Mouse (Mus musculus): ENCODE results near the gene Ankrd53. TPM values are rescaled to one million over a fixed set of nuclear protein-coding genes. Genes with fewer than 3 reads are reported as not detected.
"Not testable (repeated sequence)": the region's sequence is repeated elsewhere in the genome, so short reads cannot be mapped to it uniquely, and the experiment has no call there.

Gene Ankrd53
- total RNA-seq, 2 experiments from 2014 or later = not detected

DNA sequence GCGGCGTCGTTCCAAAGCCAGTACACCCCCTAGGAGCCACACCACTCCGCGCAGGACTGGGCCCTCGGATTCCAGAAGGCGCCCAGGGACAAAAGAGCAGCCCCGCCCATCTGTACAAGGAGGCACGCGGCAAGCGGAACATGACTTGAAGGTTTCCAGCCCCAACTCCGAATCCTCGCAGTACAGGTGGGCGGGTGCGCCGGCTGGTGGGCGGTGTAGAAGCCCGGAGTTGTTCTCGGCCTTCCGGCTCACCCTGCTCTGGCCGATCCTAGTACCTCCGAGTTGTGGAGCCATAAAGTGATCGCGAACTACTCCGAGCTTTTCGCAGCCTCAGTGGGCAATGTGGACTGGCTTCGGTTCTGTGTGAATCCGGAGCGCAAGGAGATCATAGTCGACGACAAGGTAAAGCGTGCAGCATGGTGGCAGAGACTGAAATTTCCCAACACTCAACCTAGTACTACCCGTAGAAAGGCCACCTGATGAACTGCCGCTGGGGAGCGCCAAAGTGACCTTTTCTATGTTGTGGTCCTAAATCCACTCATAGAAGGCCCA lies 512 bp downstream of the Ankrd53 start:
- DNase-seq = peak; percentile 20 to 41
- intact Hi-C loops (cut with DNase I) = no loop called here

DNA sequence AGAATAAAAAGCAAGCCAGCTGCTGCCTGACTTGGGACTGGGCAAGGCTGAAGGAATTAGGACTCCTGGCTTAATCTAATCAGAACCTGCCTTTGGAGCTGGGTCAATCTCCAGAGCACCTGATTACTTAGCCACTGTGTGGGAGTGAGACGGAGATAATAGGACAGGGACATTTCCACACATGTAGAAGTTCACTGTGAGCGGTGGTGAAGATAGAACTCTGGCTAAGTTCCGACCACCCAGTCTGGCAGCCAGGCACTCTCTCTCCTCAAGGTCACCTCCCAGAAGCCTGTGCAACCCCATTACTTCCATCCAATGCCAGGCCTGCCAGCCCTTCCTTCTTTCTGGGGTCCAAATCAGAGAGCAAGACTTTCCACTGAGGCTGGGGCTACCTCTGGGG lies 4.5 kb downstream of the Ankrd53 start:
- intact Hi-C loops (cut with DNase I) = no loop called here
- DNase-seq = peak; percentile 16 to 19

DNA sequence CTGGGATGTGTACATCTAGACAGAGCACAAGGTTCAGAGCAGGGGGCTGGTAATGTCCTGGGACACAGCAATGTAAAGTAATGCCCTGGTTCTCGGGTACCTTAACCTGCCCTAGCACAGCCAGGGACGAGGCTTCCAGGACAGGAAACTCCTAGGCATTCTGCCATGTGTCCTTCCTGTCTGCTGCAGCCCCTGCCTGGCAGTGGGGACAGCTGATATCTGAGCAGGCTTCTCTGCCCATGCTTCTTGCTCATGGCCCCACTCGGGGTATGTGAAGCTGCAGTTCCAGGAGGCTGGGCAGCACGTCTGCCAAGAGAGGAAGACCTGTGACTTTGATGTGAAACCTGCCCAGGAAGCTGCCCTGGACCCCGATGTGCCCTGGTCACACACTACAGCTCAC lies 6.0 kb downstream of the Ankrd53 start:
- intact Hi-C loops (cut with DNase I) = no loop called here
- DNase-seq = peak; percentile 15 to 21

DNA sequence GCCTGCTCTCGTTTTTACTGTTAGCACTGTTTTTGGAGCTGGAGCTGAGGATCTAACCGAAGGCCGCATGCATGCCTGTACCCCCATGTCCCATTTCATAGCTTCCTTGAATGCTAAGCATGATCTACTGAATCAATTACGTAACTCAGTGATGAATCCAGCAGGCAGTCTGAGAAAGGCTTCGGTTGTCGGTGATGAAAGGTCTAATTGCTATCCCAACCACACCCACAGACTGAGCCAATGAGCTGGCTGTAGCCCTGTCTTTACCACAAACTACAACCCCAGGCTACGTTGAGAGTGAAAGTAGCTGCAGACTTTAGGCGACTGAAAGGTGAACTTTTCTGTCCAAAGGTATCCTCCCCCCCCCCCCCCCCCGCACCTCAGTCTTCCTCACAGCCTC lies 11.7 kb downstream of the Ankrd53 start:
- DNase-seq = no peak
- intact Hi-C loops (cut with DNase I) = loop anchor here (10.0 kb wide), 1 partner anchor 449 kb away; the partner anchor contains the start of genes Mob1a and Mthfd2

DNA sequence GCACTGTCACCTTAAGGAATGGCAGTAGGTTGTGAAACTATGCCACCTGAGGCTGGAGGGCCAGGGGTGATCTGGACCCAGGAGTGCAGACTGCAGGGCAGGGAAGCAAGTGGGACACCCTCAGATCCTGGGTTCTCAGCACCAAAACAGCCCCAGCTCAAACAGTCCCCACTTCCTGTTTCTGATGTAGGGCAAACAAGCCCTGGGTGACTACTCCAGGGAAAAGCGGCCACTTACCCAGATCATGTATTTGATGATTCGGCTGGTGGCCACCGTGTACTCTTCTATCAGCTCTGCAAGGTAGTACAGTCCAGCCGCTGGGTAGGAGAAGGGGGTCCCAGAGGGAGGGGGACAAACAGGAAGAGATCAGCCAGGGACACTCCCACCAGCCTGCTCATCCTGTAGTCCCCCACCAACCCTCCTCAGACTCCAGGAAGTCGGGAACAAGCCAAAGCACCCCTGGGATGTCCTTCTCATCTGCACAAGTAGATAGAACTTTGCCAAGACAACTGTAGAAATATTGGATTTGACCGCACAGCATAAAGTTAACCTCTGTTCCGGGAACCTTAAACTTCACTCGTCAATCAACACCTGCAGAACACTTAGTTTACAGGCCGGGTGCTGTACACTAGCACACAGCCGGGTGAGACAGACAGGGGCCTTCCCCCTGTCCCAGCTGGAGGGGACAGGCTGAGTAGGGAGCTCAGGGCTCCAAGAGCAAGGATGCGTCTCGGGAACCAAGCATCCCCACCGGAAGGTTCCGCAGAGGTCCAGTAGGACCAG lies 12.5 kb downstream of the Ankrd53 start:
- peak in 1 of 2 experiments; percentile 15 for DNase-seq
- intact Hi-C loops (cut with DNase I) = loop anchor here (10.0 kb wide), 1 partner anchor 450 kb away; the partner anchor contains the start of genes Mob1a and Mthfd2

DNA sequence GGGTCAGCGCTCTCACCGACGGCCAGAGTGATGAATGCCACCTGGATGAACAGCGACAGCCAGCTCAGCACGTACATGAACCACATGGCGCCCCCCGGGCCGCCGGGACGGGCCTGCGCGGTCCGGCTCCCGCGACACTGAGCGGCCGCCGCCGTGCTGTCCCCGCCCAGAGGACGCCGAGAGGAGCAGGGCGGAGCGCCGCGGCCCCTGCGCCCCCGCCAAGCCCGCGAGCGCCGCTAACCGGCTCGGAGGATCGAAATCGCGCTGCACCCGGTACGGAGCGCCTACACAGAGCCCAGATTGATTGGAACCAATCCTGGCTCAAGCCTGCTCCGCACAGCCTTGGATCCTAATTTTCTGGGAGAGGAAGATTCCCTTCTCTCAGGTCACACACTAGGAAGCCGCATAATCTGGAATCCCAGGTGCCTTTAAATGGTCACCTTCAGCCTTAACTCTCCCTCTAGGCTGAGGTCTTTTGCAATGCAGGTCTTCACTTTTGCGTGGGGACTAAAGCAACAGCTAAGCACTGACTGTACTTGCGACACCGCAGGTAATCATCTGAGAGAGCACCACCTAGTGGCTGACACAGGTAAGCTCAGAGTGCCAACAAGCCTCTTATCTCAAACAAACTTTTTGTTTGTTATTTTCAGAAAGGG lies 13.3 kb downstream of the Ankrd53 start, which contains the start of gene Tex261:
Tex261 (minus strand) TSS at position 176 of the 656 bp plus-strand sequence.
- intact Hi-C loops (cut with DNase I) = loop anchor here (2.0 to 10.0 kb wide), 2 partner anchors 15 to 451 kb away; partner anchors contain the start of genes Mob1a and Mthfd2
- peak; percentile 95 to 96 for DNase-seq

DNA sequence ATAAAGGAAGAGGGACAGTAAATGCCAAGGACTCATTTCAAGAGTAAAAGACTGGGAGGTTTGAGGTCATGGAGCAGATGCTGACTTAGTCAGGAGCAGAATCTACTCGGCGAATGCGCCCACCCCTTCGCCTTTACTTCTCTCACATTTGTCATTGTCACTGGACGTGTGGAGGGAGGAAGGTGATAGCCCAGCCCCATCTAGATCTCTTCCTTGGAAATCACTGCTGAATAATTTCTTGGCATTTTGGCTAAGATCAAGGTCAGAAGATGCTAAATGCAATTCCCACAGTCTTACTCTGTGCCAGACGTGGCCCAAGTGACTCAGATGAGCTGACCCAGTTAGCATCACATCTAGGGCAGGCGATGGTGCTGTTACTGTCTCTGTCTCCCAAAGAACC lies 15.9 kb downstream of the Ankrd53 start:
- DNase-seq = no peak
- intact Hi-C loops (cut with DNase I) = loop anchor here (10.0 kb wide), 1 partner anchor 454 kb away; the partner anchor contains the start of genes Mob1a and Mthfd2

DNA sequence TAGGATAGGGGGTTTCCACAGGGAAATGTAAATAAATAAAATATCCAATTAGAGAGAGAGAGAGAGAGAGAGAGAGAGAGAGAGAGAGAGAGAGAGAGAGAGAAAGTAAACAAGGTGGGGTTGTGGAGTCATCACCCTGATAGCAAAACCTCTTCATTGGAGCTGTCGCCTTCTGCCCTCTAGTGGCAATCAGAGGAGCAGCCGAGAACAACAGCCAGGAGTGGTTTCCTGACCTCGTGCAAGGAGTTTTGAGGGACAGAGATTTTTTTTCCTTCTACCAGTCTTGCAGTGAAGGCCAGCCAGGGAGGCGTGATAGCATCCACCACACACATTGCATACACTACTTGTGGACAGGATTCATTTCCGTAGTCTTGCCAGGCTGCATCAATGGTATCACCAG lies 16.6 kb downstream of the Ankrd53 start:
- intact Hi-C loops (cut with DNase I) = loop anchor here (10.0 kb wide), 1 partner anchor 454 kb away; the partner anchor contains the start of genes Mob1a and Mthfd2
- peak; percentile 45 to 66 for DNase-seq

DNA sequence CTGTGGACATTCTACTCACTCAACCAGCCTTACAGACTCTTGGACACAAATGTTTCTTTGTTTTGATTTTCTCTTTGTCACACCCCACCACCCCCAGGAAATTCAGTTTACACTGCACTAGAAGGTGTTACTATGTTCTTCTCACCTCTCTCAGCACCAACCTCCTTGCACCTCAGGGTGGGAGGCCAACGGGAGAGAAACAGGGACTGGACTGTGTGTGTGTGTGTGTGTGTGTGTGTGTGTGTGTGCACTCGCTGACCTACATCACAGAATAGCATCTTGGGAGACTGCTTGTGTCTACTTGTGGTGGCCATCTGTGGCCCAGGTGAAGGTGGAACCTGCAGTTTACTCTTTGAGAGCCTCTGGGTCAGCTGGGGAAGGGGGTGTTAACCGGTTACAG lies 24.0 kb downstream of the Ankrd53 start:
- intact Hi-C loops (cut with DNase I) = no loop called here
- DNase-seq = no peak

DNA sequence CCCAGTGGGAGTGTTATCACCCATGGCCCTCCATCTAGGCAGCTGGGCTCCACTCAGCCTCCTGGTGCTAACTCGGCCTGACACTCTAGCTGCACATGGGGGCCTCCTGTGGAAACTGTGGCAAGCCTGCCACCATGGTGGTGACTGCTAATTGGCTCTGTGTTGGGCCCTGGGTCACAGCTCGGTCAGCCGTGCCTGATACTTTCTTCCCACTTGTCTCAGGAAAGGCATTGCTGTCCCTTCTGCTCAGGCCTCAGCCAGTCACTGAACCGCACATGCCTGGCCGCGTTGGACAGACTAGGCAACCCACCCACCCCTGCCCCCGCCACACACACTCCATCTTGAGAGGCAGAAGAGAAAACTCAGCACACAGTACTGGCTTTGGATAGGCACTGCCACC lies 26.1 kb downstream of the Ankrd53 start:
- DNase-seq = no peak
- intact Hi-C loops (cut with DNase I) = no loop called here

DNA sequence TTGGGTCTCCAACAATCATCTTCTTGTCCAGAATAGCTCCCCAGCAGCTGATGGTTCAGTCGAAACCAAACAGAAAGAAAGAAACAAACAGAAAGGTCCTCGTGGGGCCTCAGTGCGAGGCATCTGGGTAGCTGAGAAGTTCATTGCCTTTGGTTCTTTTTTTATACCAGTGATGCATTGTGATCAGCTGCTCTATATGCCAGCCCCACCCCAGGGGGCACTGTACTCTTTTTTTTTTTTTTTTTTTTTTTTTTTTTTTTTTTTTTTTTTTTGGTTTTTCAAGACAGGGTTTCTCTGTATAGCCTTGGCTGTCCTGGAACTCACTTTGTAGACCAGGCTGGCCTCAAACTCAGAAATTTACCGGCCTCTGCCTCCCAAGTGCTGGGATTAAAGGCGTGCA lies 28.1 kb downstream of the Ankrd53 start:
- intact Hi-C loops (cut with DNase I); DNase-seq: not testable (repeated sequence)

DNA sequence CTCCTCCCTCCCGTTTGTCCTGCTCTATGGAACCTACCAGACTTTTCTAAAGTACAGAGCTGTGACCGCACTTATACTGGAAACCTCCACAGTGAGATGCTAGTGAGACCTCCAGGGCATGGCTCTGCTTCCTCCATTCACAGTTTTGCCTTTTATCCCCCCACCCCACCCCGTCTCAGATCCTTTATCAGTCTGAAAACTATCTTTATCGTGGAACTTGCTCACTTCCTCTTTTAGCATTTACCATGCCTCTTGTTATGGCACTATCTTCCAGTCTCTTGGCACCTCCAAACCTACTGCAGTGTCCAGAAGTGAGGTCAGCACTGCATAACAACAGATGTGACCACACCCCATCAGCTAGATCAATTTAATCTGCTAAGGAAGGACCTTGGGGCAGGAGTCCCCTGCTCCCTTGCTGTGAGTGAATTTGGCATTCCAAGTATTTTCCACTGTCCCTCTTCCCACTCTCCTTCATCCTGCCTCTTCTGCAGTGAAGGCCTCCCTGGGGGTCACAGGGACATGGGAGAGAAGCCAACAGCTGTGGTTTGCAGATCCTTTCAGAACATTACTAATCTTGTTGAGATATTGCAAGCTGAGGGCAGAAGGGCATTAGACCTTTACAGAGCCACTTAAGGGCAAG lies 28.9 kb downstream of the Ankrd53 start:
- no peak for DNase-seq
- intact Hi-C loops (cut with DNase I) = no loop called here

DNA sequence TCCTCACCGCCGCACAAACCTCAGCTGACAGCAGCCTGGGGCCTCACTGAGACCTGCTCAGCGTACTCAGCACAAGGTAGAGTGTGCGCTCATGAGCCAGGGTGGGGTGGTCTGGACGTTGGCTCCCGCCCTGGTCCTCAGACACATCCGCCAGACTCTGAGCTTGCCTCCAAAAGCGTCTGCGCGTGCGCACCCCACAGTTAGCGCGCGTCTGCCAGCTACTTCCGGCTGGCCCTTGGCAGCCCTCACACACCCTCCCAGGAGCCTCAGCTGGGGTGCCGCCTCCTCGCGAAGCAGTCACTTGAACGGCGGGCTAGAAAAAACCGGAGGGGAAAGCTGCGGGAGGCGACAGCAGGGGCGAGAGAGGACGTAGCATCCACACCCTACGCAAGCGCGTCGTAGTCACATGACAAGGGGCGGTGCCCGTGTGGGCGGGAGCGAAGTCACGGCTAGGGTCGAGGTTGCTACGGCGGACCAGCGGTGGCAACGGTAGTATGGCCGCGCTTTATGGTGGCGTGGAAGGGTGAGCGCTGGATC lies 32.4 kb downstream of the Ankrd53 start, which contains the start of gene Nagk:
Nagk (plus strand) TSS at position 223 of the 537 bp plus-strand sequence.
- intact Hi-C loops (cut with DNase I) = no loop called here
- DNase-seq = peak; percentile 93 to 94

DNA sequence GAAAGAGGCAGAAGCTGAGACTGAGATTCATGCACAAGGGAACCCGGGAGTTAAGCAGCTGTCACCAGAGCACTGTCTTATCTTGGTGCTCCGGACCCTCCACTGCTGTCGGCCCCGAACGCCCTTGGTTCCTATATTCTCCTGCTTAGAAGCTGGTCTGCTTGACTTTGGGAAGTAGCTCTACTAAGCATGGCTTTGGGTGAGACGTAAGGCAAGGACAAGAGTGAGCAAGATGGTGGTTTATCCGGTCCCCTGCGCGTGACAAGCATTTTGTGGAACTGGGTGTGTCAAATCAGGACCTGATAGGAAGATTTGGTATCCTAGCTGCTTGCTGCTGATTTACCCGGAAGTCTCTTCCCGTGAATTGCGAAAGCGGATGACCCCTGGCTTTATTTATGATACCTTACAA lies 33.1 kb downstream of the Ankrd53 start:
- DNase-seq = no peak

DNA sequence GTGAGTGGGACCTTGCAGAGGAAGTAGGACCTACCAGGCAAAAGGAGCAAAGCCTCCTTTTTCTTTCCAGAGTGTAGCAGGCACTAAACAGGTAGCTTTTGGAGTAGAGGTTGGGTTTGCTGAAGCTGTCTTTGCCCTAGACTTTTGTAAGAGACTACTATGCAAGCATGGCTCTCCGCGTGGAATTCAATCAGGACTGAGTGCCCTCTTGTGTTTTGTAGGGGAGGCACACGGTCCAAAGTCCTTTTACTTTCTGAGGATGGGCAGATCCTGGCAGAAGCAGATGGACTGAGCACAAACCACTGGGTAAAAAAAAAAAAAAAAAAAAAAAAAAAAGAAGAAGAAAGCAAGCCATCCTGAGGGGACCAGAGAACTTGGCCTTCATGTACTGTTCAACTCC lies 34.2 kb downstream of the Ankrd53 start:
- intact Hi-C loops (cut with DNase I) = no loop called here
- DNase-seq = no peak

More for the DNA sequence above, 33.1 kb downstream of the Ankrd53 start:
- intact Hi-C loops (cut with DNase I) = no loop called here

DNA sequence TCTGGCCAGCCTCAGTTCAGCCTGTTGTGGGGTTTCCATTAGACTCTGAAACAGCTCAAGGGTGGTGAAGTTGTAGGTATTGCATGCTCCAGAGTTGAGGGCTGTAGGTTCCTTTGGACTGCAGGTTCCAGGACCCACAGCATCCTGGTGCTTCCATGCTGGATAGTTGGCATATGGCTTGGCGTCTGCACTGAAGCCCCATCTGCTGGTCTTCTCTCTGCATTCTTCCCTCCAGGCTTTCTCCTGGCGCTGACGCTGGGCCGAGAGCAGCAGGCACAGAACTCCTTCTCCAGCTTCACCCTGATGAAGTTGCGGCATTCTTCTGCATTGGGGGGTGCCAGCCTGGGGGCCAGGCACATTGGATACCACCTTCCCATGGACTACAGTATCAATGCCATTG lies 39.6 kb downstream of the Ankrd53 start:
- intact Hi-C loops (cut with DNase I) = no loop called here

DNA sequence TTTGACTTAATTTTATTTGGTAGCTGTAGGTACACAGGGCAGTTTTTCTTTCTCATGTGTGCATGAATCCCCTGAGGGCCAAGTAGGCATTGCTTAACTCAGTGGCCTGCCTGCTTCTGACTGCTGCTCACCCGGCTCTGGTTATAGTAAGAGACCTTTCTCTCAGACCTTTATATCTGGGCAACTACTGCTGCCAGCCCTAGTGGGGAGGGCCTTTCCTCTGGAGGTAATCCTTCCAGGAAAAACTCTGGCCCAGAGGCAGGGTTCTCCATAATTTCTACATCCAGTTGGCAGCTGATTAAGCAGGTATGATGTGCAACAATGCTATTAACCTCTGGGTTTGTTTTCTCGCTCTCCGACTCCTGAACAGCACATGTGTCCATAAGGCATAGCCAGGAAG lies 40.4 kb downstream of the Ankrd53 start:
- DNase-seq = no peak
- intact Hi-C loops (cut with DNase I) = no loop called here

More for the DNA sequence above, 39.6 kb downstream of the Ankrd53 start:
- DNase-seq = no peak

DNA sequence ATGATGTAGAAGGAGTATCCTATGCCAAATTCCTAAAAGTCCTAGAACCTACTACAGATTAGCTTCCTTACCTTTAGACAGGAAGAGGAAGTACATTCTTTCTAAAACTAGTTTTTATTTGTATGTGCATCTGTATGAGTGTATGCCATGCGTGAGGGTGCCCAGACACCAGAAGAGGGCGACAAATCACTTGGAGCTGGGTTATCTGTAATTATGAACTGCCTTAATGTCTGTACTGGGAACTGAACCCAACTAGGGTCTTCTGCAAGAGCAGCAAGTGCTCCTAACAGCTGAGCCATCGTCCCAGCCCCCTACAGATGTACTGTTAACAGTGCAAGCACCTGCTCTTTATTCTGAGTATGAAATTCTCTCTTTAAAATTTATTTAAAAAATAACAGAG lies 53.4 kb downstream of the Ankrd53 start:
- DNase-seq = no peak
- intact Hi-C loops (cut with DNase I) = no loop called here

Data from heart, postnatal 14 days (tissue).